Mouse (Mus musculus) hindlimb bud, embryonic 11.5 days (tissue): ENCODE measurements at regions not wholly inside any gene's neighbourhood (a gene's known extent, or its start where the extent isn't known, plus 50 kb on each side); places are given as distances from the start of the nearest gene placed in this dataset.
"Not testable (repeated sequence)": the region's sequence is repeated elsewhere in the genome, so short reads cannot be mapped to it uniquely, and the experiment has no call there.

Source experiments
- DNase-seq: peaks from one replicate; pipeline ENCODE4 v3.0.0-alpha.2; 2012; ENCODE audit warnings: low read depth, low spot score; ENCODE audit errors: extremely low spot score

DNA sequence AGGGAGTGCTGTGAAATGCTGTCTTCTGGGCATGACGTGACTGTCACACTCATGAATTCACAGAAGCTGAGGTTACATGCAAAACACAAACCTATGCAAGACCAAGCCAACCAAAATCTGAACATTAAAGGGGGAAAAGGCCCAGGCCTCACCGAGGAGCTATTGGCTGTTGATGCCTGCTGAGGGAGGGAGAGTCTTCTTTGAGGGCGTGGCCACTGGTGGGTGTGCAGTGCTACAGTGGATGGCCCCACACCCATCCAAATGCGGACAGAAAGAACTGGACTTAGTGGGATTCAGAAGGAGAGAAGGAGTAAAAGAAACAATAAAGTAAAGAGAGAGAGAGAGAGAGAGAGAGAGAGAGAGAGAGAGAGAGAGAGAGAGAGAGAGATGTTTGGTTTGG lies 522.3 kb downstream of the Dad1 start:
- DNase-seq = not testable (repeated sequence)

DNA sequence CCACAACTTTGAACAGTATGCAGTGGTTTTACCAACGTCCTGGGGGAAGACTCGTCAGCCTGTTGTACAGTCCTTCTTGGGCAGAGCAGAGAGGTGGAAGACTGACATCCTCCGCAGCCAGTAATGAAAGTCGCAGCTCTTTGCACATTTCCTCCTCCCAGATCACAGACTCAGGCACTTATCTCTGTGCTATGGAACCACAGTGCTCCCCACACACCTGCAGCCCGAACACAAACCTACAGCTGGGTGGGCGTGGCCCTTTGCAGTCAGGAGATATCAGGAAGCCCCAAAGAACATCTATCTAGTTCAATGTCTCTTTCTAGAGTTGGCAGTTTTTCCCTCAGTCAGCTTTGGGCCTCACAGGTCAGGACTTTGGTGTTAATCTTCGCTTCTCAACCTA lies 524.0 kb downstream of the Dad1 start:
- not testable (repeated sequence) for DNase-seq

DNA sequence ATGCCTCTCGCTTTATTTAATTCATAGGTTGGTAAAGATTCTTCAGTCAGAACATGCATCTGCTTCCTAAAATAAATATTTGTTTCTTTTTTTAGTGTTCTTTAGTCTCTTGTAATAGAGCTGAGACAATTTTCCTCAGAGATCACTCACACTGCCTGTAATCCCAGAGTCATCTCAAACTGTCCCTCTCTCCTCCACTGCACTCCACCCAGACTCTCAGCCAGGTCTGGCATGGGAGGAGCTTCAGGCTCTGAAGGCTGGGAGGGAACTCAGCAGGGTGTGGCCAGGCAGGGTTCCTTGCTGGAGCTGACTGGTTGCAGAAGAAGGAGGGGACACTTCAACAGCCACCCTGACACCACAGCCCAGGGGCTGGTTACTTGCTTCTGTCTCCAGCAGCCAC lies 524.8 kb downstream of the Dad1 start:
- DNase-seq = not testable (repeated sequence)

DNA sequence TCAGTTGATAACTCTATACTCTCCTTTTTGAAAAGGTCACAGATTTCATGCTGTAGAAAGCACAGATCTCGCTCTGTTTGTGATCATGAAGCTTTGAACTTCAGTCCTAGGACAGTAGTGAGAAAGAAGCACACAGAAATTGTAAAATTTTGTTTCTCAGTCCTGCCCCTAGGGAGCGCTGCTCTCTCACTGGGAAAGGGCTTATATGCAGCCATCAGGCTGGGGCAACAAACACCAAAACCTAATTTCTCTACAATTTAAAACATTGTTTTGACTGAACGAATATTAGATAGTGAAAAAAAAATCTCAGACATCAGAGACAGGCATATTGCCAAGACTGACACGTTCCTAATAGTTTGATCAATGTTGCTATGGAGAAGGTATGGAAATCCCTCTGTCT lies 527.0 kb downstream of the Dad1 start:
- not testable (repeated sequence) for DNase-seq

DNA sequence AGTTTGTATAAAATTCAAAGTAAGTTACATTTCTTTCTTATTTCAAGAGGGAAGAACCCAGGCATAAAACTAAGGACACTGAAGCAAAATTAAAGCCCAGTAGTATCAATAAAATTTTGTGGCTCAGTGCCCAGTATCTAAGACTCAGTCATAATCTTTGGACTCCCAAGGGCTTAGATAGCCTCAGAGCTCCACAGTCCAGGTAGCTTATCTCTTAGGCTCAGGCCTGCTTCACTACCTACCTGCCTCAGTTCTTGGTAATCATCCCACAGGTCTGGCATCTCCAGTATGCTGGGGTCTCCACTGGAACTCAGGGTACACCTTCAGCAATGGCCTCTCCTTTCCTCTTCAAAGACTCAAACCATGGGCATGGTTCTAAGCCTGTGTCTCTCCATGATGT lies 530.3 kb downstream of the Dad1 start:
- DNase-seq = not testable (repeated sequence)

DNA sequence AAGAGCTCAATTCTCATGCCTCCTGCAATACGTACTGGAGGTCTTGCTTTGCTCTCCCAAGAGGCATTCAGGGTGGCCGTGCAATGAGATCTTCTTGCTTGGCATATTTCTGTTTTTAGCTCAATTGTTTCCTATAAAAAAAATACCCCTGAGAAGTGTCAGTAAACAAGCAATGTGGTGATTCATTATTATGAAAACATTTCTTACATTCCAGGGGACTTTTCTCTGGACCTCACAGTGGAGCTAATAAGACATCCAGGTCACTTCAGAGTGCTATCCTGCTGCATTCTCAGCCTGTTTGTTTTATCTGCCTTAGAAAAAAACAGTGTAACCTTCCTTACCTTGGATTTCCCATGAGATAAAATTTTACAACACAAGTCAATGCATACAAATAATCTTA lies 532.0 kb downstream of the Dad1 start:
- not testable (repeated sequence) for DNase-seq

DNA sequence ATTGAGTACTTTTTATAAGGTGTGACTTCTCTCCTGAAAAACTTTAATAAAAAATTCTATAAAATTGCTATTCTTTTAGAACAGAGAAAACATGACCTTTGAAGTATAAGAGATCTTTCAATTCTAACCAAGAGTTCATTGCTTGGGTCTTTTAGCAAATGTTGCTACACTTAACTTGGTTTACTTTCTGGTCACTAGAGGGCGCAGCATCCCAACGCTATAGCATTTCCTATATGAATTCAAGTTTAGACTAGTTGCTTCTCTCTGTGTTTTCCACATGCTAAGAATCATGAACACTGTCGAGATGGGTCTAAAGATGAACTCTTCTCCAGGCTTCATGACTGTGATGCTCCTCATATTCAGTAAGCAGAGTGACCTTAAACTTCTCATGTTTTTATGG lies 544.3 kb downstream of the Dad1 start:
- DNase-seq = not testable (repeated sequence)

DNA sequence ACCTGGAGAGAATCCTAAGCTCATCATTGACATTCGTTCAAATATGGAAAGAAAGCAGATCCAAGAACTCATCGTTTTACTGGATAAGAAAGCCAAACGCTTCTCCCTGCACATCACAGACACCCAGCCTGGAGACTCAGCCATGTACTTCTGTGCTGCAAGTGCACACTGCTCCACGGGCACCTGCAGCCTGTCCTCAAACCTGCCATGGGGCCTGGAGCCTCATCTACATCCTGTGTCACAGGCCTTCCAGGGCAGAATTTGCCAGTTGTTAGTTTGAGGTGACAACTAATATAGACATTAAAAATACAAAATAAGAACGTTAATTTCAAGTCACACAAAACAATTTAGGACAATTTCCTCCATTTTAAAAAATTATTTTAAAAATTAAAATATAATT lies 549.6 kb downstream of the Dad1 start:
- not testable (repeated sequence) for DNase-seq

DNA sequence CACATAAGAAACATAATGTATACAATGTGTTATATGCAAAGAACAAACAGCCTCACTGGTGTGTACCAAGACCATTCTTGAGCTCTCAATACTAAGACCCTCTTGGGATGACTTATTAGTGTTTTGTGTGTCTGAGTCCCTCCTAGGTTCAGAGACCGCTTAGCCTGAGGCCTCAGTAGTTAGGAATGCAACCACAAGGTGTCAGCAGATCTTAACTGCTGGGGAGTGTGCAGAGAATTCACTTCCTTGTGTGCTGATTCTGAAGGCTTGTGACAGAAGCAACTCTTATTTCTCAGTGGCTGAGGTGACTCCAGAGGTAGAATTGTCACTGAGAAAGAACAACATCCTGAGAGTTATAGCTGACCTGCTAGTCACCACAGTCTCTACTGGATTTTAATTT lies 550.3 kb downstream of the Dad1 start:
- DNase-seq = not testable (repeated sequence)

DNA sequence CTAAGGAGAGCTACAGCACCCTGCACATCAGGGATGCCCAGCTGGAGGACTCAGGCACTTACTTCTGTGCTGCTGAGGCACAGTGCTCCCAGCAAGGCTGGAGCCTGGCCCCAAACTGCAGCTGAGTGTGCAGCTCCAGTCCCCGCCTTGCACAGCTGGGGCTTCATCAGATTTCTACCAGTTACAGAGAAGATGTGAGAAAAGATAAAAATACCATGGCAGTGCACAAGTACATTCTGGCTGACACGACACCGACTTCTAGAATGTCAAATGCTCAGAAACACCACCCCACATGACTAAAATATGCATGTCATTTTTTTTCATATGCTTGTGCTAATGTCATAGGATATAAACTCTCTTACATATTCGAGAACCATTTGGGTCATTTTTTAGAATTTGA lies 569.8 kb downstream of the Dad1 start:
- DNase-seq = not testable (repeated sequence)

DNA sequence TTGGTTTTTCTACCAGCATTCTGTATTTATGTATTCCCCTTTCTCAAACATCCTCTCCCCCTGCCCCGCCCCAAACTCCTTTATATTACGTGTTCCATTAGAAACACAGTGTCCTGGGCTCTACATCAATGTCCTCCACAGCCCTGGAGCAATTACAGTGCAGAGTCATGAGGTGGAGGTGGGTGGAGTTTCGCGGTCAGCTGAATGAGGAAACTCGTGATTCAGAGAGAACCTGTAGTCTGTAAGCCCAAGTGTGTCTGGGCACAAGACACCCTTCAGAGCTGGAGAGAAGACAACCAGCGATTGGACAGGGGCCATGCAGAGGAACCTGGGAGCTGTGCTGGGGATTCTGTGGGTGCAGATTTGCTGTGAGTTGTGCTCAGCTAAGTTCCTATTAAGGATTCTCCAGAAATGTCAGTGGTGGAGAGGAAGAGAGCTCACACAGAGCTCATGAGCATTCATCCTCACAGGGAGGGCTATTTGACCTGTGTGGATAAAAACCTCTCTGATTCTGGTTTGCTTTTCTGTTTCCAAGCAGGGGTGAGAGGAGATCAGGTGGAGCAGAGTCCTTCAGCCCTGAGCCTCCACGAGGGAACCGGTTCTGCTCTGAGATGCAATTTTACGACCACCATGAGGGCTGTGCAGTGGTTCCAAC lies 570.4 kb downstream of the Dad1 start:
- DNase-seq = not testable (repeated sequence)

DNA sequence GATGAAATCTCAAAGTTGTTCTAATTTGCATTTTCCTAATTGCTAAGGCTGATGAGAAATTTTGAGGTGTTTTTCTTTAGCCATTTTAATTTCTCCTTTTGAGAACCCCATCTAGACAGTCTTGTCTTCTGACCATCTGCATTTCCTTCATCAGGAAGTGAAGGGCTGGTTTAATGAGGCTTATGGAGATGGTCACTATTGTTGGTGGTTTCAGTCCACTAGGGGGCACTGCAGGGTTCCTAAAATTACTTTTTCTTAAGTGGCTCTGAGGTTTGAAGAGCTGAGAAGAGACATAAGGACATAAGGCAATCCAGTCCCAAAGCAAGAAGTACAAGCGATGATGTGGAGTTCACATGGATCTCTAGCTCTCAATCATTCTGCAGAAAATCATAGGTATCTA lies 571.2 kb downstream of the Dad1 start:
- DNase-seq = not testable (repeated sequence)

DNA sequence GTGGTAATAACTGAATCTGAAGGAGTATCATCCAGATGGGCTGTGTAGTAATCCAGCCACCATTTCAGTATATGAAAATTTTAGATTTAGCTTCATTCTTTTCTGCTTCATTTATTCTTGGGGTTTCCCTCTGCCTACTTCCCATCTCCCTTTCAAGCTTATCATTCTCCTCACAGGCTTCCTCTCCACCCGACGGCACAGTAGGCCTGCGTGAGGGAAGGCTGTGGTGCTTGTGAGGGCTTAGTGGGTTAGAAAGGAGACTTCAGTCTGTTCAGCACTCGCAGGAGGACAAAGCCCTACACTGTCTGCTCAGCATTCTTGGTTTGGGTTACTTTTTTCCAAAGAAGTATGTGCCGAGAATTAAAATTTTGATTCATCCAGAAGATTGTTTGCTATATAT lies 572.6 kb downstream of the Dad1 start:
- DNase-seq = not testable (repeated sequence)

DNA sequence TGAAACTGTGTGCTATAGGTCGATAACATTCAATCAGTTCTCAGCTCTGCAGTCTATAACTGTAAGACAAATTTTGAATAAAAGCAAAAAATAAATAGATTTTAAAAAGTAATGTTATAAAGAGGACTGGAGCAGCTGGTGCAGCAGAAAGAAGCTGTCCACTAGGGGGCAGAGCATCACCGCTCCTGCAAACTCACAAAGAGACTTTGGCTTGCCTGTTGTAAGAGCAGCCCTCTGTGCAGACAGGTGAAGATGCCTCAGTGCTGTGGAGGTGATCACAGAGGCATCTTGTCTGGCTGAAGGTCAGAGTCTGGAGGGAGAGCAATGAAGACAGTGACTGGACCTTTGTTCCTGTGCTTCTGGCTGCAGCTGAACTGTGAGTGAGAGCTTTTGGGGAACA lies 588.2 kb downstream of the Dad1 start:
- not testable (repeated sequence) for DNase-seq

DNA sequence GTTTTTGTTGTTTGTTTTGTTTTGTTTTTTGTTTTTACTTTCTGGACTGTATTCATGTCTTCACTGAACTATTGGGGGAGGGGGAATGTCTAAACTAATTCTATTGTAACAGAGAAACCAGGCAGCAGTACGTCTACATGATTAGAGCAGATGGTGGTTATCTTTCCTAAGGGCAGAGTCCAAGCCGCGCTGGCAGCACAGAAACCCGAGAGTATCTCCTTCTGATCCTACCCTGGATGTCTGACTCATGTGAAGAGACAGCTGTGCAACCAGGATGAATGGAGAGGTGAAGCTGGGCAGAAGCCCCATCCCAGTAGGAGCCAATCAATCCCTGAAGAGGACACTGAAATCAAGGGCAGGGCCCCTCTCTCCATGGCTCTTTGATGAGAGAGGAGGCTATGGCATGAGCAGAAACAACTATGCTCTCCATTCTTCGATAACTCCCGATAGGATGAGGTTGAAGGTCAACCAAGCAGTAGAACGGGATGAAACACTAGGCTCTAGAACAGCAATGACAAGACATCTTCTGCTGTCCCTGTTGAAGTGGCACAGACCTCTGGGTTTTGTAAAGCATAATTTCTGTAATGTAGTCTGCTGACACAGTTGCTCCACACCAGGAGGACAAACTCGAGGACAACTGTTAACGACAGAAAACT lies 591.1 kb downstream of the Dad1 start:
- not testable (repeated sequence) for DNase-seq

DNA sequence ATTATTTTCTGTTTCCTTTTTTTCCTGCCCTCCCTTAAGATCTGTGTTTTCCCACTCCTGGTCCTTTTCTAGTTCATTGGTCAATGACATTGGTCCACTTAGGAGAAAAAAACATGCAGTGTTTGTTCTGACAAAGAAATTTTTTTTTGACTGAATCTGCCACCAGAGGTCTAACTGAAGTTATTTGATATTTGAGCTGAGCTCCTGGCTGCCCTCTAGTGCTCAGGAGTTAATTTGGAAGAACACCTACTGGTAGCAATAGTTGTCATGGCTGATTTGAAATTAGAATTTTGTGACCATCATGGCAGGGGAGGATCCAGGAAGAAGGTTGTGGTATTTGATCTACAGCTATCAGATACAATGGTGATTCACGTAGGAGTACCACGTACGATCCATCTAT lies 599.2 kb downstream of the Dad1 start:
- DNase-seq = not testable (repeated sequence)

DNA sequence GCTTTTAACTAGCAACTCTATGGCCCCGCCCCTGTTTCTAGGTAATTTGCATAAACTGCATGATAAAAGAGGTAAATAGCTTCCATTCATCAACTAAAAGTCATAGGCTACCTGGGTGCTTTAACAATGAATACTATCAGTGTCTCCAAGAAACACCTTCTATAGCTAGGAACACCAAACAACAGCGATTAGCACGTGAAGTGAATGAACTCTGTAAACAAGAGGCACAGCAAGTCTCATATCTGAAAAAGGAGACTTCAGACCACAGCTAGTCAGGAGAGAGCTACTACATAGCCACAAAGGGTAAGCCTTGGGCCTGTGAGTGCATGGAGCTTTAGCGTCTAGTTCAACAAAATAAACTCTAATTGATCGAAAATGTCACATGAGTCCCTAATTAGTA lies 602.8 kb downstream of the Dad1 start:
- DNase-seq = not testable (repeated sequence)

DNA sequence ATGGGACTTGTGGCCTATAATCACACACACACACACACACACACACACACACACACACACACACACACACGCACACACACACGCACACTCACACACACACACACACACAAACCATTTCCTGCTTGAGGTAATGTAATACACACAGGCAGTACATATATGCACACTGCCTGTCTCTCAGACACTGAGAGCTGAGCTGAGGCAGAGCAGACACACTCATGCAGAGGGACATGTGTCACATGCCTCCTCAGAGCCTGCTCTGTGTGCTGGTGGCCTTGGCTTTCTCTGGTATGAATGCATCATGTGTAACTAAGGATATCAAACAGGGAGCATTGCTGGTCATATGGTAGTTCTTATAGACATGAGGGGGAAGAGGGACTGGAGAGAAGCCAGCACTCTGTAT lies 604.7 kb downstream of the Dad1 start:
- DNase-seq = not testable (repeated sequence)

DNA sequence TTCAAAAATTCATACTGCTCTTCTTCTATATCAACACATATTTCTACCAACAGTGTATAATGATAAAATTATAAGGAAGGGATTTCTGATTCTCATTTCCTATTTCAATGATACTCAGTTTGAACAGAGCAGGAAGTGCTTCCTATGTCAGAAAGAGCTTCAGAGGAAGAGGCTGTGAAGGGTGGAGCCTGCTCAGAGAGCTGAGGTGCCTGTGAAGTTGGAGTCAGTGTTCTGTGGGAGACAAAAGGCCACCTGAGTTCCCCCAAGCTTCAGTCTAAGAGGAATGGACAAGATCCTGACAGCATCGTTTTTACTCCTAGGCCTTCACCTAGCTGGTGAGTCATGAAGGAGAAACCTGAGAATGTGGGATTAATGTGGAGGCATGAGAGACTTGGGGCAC lies 613.5 kb downstream of the Dad1 start:
- not testable (repeated sequence) for DNase-seq

DNA sequence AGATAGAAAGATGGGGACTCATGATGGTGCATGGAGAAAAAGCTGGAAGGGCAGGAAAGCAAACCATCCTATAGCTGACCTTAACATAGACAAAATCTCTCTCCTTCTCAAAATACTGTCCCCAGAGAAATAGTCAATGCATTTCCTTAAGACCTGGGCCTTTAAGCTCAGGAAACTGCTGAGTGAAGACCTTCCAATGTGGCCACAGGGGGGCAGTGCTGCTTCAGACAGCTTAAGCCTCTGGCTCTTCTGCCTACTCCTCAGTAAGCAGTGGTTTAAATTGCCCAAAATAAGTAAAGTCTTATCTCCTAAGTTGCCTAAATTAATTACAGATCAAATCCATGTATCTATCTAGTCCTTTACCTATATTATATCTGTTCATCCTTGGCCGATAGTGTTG lies 616.2 kb downstream of the Dad1 start:
- not testable (repeated sequence) for DNase-seq

DNA sequence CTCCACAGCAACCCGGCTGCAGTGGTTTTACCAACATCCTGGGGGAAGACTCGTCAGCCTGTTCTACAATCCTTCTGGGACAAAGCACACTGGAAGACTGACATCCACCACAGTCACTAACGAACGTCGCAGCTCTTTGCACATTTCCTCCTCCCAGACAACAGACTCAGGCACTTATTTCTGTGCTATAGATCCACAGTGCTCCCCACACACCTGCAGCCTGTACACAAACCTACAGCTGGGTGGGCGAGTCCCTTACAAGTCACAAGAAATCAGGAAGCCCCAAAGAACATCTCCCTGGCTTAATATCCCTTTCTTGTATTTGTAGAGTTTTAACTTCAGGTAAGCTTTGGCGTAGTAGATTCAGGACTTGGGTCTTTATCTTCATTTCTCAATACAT lies 618.7 kb downstream of the Dad1 start:
- DNase-seq = not testable (repeated sequence)

DNA sequence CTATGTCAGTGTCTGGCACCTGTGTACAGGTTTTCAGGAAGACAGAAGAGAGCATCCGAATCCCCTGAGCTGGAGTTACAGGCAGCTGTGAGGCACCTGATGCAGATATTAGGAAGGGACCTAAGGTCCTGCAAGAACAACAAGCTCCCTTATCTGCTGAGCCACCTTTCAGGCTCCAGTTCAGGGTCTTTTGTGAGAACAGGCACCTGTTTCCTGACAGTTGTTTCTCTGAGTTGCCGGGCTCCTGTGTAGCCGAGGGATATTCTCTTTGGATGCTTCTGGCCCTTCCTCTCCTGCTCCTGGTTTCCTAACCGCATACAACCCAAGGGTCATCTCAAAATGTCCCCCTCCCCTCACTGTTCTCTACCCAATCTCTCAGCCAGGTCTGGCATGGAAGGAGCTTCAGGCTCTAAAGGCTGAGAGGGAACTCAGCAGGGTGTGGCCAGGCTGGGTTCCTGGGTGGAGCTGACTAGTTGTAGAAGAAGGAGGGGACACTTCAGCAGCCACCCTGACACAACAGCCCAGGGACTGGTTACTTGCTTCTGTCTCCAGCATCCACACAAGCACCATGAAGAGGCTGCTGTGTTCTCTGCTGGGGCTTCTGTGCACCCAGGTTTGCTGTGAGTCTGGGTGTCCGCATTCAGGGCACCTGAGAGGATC lies 619.5 kb downstream of the Dad1 start:
- not testable (repeated sequence) for DNase-seq
